Mouse (Mus musculus) cerebellum, adult 2 months (tissue): ENCODE results near the gene Dgkq.

ENCODE experiments used
- CTCF ChIP-seq: fragments of 200-500 bp; IDR thresholded peaks from 2 replicates; pipeline ENCODE4 v1.5.1; 2011; ENCODE audit warnings: low read depth, mild to moderate bottlenecking, control low read depth, low read length, moderate library complexity, borderline replicate concordance; ENCODE audit not compliant: insufficient read depth
- POLR2A ChIP-seq: fragments of 200-500 bp; IDR thresholded peaks from 2 replicates; pipeline ENCODE4 v1.6.1; 2011; ENCODE audit warnings: low read length, control low read depth, borderline replicate concordance; ENCODE audit not compliant: insufficient read depth

DNA sequence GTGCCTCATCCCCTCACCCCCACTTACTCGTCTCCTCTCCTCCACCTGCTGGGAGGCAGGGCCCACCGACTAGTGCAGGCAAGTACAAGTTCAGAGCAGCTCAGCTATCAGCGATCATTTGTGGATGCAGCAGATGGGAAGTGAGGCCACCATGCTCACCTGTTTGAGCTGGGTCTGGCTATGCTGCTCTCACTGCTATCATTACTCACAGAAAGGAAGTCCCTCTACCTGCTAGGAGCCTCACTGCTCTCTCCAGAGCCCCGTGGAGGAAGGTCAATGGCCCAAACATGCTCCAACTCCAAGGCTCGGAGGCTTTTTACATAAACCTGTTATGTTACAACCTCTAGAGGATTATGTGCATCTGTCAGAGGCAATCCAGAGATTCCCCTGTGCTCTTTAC lies 12.1 kb downstream of the Dgkq start:
- no peak for TF ChIP-seq POLR2A
- TF ChIP-seq CTCF = no peak
